Mouse (Mus musculus): ENCODE measurements at regions not wholly inside any gene's neighbourhood (a gene's known extent, or its start where the extent isn't known, plus 50 kb on each side); places are given as distances from the start of the nearest gene placed in this dataset.

DNA sequence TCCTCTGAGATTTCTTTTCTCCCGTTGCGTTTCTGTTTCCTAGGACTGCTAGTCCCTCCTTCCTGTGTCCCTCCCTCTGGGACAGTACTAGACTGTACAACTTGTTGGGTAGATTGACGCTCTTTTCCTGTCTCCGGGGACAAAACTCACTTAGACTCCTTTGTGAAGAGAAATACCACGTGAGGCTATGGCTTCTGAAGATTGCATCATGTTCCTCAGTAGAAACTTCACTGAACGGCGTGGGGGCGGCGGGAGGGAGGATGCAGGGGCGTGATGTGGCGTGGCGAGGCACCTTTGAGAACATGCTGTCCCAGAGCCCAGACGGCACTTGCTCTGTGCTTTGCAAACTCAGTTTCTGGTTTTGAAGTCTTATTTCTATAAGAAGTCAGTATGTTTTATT is 78.5 kb downstream of the Spata18 start:
- DNase-seq = peak; percentile 23 to 42
- intact Hi-C loops (cut with DNase I) = no loop called here

DNA sequence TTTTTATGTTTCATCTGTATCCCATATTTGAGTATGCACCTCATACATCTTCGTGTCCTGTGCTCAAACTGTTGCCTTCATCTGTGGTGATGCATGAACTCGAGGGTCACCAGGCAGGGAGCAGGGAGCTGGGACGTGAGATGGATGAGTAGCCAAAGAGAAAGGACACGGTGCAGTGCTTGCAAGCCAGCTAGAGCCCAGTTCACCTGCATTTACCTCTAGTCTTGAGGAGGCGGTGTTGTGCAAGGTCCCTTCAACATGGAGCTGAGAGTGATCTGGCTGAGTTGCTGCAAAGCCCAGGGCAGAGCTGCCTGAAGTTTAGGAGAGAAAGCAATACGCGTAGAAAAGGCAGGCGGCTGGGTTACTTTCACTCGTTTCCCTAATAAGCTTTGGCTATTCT is 80.2 kb downstream of the Spata18 start:
- no peak for DNase-seq
- intact Hi-C loops (cut with DNase I) = no loop called here

- DNase-seq = no peak
- intact Hi-C loops (cut with DNase I) = no loop called here
Measured at GRCm38 (mm10) chr5:73731991-73732565, 80.9 kb downstream of the Spata18 start.

DNA sequence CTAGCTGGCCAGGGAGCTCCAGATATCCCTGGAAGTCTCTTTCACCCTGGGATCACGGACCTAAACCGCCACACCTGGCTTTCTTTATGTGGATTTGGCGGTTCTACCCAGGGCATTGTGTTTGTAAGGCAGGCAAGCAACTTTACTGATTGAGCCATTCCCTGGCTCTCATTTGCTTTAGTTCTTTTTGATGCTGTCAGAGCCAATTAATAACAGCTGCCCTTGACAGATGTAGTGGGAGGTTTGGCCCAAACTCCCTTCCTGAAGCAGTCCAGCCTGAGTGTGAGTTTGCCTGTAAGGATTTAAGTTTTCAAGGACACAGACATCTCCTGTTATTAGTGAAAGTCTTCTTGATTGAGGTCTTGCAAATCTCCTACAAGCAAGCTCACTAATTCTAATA is 89.6 kb downstream of the Spata18 start:
- DNase-seq = no peak
- intact Hi-C loops (cut with DNase I) = no loop called here

DNA sequence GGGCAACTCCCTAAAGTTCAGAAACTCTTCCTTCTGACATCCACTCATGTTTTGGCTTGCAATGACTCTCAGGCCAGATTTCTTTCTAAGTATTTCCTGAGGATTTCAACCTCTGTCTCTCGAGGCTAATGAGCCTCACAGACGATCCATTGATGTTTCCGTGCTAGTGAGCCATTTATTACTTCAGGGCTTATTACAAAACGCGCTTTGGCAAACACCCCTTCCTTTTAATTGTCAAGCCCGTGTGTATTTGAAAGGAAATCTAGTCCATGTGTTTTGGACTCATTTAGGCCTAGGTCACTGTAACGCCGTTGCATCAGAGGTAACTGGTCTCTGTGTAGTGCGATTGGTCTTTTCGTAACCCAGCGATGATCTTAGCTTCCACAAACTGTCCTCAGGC is 90.3 kb downstream of the Spata18 start:
- intact Hi-C loops (cut with DNase I) = no loop called here
- no peak for DNase-seq

GRCm38 (mm10) chr5:73743953-73744352 is 92.8 kb downstream of the Spata18 start:
- intact Hi-C loops (cut with DNase I) = no loop called here
- no peak for DNase-seq

GRCm38 (mm10) chr5:73749791-73750190 is 98.6 kb downstream of the Spata18 start:
- no peak for DNase-seq
- intact Hi-C loops (cut with DNase I) = no loop called here

- DNase-seq = no peak
- intact Hi-C loops (cut with DNase I) = no loop called here
Measured at GRCm38 (mm10) chr5:73752225-73752644, 101.1 kb downstream of the Spata18 start.

- DNase-seq = no peak
- intact Hi-C loops (cut with DNase I) = no loop called here
Measured at GRCm38 (mm10) chr5:73753827-73754226, 102.6 kb downstream of the Spata18 start.

GRCm38 (mm10) chr5:73758534-73758933 is 107.4 kb downstream of the Spata18 start:
- intact Hi-C loops (cut with DNase I) = no loop called here
- no peak for DNase-seq

DNA sequence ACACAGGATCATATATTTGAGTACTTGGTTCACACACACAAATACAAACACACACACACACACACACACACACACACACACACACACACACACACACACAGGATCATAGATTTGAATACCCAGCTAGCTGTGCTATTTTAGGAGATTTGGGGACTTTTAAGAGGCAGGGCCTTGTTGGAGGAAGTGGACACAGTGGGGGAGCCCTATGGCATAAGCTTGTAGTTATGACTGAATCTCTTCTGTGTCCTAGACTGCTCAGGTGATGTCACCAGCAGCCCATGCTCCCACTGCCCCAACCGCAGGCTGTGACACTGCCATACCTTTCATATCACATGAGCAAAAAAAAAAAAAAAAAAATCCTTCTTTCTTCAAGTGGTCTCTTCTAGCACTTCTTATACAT is 110.1 kb downstream of the Spata18 start:
- intact Hi-C loops (cut with DNase I) = loop anchor here (2.0 to 5.0 kb wide), 2 partner anchors 516 to 1391 kb away; partner anchors contain the start of gene Pdgfra
- no peak for DNase-seq

- intact Hi-C loops (cut with DNase I) = loop anchor here (2.0 to 5.0 kb wide), 2 partner anchors 515 to 1391 kb away; partner anchors contain the start of gene Pdgfra
- peak; percentile 58 to 67 for DNase-seq
Measured at GRCm38 (mm10) chr5:73761709-73762108, 110.5 kb downstream of the Spata18 start.

- DNase-seq = no peak
- intact Hi-C loops (cut with DNase I) = loop anchor here (5.0 kb wide), 1 partner anchor 1388 kb away; the partner anchor contains the start of gene Pdgfra
Measured at GRCm38 (mm10) chr5:73764226-73764625, 113.0 kb downstream of the Spata18 start.

DNA sequence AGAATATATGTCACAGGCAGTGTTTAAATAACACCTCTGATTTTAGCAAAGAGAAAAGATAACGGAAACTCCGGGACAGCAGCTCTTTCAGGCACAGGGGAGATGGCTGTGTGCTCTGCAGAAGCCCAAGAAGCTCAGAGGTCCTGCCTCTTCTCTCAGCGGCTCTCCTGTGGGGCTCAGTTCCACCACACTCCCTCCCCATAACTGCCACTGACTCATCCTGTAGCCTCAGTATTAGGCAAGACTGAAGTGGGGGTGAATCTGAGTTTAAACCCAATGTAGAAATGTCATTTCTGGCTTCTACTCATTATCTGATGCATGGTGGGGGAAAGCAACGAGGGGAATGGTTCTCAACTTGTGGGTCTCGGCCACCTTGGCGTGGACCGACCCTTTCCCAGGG is 114.3 kb downstream of the Spata18 start:
- intact Hi-C loops (cut with DNase I) = no loop called here
- no peak for DNase-seq

DNA sequence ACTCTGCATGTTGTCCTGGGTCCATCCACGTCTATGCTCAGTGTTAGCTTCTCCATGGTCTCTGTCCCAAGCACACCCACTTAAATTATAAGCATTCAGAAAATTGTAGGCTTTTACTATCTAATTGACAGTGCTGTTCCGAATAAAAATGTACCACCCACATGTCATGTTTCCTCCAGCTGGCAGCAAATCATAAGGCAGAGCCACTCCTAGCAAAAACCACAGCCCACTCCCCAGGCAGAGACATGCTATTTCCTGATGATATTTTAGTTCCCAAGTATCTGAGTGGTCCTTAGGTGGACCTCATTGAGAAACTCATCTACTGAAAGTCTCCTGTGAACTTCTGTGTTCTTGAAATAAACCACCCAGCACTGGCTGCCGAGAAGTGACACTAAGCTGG is 117.1 kb downstream of the Spata18 start:
- no peak for DNase-seq
- intact Hi-C loops (cut with DNase I) = no loop called here

GRCm38 (mm10) chr5:73775775-73776548 is 124.8 kb downstream of the Spata18 start:
- no peak for DNase-seq
- intact Hi-C loops (cut with DNase I) = no loop called here

DNA sequence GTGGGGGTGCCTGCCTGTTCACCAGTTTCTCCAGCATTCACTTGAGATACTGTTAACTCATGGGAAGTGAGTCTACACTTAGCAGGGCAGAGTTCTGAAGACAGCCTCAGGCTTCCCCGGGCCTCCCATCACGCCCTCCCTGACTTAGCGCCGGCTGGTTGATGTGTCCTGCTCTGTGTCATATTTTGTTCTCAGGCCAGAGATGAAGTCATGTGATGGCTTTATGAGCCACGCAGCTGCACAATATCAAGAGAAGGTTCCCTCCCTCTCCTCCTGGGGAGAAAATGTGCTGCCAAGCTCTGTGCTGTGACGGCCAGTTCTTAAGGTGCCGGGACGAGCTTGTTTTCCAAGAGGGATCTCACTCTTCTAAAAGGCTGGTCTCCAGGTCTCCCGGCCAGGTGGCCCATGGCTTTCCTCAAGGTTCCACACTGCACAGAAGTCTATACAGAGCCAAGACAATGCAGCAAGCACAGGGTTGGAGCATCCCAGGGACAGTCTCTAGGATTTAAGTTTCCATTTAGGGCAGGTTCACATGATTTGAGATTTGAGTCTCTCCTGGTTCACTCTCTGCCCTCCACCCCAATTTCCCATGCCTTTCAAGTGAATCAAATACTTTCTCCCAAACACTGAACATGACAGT is 126.2 kb downstream of the Spata18 start:
- peak; percentile 61 to 70 for DNase-seq
- intact Hi-C loops (cut with DNase I) = no loop called here

- no peak for DNase-seq
- intact Hi-C loops (cut with DNase I) = no loop called here
Measured at GRCm38 (mm10) chr5:73781190-73781940, 130.2 kb downstream of the Spata18 start.

- intact Hi-C loops (cut with DNase I) = no loop called here
- no peak for DNase-seq
Measured at GRCm38 (mm10) chr5:73782214-73783091, 131.3 kb downstream of the Spata18 start.

GRCm38 (mm10) chr5:73787275-73787674 is 136.1 kb downstream of the Spata18 start:
- DNase-seq = no peak
- intact Hi-C loops (cut with DNase I) = no loop called here
